Mouse (Mus musculus): ENCODE data around the gene Prrc2b.

GRCm38 (mm10) chr2:32283986-32284385 is 133.1 kb downstream of the Prrc2b start:
- TF ChIP-seq CTCF (IDR thresholded peaks at IDR 0.05; ENCODE audit: low read depth) (no peak), EP300 (optimal IDR thresholded peaks at IDR 0.05) (no peak)

Measured in stomach, postnatal 0 days (tissue).